Mouse (Mus musculus) c-Kit-positive CD71-positive TER-119-positive erythroid progenitor cells, embryonic 14.5 days (primary cell): ENCODE data around the gene Cyp4a14.
"Not testable (repeated sequence)": the region's sequence is repeated elsewhere in the genome, so short reads cannot be mapped to it uniquely, and the experiment has no call there.

ENCODE experiments used
- DNase-seq: peaks from one replicate; pipeline ENCODE4 v3.0.0-alpha.2; 2013; ENCODE audit warnings: low spot score

Cyp4a14 gene

DNA sequence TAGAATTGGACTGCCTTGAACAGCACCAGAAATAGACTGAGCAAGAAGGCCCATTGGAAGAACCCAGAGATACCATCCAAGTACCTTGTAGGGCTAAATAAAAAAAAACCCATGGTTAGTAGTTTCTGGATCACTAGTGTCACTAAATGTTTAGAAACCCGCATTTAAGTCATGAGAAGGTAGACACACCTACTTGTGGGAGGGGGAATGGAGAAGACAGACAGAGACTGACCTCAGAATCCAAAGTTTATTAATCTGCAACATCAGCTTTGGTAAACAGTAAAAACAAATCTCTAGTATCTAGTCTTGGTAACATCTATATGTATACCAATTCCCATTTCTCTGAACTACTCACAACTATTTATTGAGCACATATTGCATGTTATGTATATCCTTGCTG, at the start of gene Cyp4a14:
Cyp4a14 (minus strand) TSS at position 142 of the 400 bp plus-strand sequence.
- no peak for DNase-seq

- DNase-seq = no peak
These were observed 49.2 kb upstream of the Cyp4a14 start for GRCm38 (mm10) chr4:115545101-115545500.

GRCm38 (mm10) chr4:115521766-115522165, 25.8 kb upstream of the Cyp4a14 start:
- DNase-seq = no peak

DNA sequence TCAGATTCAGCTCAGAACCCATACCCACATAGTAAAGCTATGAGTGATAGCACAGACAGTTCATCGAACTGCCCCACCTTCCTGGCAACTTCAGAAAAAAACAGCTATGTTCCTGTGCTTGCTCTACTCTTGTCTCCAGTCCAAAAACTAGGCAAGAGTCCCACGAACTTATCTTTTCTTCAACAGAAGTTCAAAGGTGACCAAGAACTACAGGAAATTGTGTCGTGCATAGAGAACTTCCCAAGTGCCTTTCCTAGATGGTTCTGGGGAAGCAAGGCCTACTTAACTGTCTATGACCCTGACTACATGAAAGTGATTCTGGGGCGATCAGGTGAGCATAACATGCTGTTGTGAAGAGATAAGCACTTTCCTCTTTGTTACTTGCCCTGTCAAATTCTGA, 23.5 kb upstream of the Cyp4a14 start:
- DNase-seq = no peak

- not testable (repeated sequence) for DNase-seq
These were observed 22.1 kb upstream of the Cyp4a14 start, which contains the start of gene Cyp4a10 for GRCm38 (mm10) chr4:115518000-115518399. Gene Cyp4a10, plus strand, starts transcription at chr4:115518264.

DNA sequence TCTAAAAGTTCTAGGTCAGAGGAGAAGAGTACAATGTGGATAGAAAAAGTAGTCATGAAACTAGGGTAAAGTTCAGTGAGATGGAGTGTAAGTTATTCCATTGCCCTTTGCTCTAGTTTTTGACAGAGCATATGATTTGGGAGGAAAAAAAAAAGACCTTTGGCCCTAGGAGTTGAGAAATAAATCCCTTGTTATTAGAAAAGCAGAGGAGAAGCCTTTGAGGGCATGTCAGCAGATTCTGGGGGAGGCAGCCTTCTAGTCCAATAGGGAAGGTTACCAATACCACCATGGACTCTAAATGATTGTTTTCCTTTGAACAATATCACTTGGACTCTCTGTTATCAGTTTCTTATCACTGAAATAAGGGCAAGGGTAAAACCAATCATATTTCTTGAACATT, 18.0 kb upstream of the Cyp4a14 start:
- not testable (repeated sequence) for DNase-seq

GRCm38 (mm10) chr4:115497466-115497865, 1.5 kb upstream of the Cyp4a14 start:
- no peak for DNase-seq

- no peak for DNase-seq
These were observed 14.8 kb downstream of the Cyp4a14 start for GRCm38 (mm10) chr4:115481006-115481652.

GRCm38 (mm10) chr4:115476051-115476450, 19.9 kb downstream of the Cyp4a14 start:
- not testable (repeated sequence) for DNase-seq

- DNase-seq = not testable (repeated sequence)
These were observed 22.4 kb downstream of the Cyp4a14 start for GRCm38 (mm10) chr4:115473585-115473984.

DNA sequence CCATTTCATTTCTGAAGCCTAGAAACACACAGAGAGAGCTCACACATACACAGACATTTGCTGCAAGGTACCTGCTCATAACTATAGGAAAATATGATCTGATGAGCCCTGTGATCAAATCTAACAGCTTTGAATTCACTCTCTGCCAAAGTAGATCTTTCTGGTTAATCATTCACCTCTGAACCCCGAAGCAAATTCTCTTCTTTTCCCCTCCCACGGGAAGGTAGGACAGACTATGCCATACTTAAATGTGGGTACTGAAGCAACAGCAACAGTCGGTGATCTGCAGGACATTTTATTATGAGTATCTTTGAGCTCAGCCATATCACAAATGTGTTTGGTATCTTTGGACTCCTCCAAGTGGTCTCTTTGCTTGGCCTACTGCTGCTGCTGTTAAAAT, 43.6 kb downstream of the Cyp4a14 start, which contains the start of gene Cyp4a30b:
Cyp4a30b (plus strand) TSS at position 301 of the 400 bp plus-strand sequence.
- DNase-seq = no peak

GRCm38 (mm10) chr4:115450577-115451137, 45.3 kb downstream of the Cyp4a14 start:
- DNase-seq = no peak
